Mouse (Mus musculus): ENCODE data around the gene 4921511C20Rik. TPM values are rescaled to one million over a fixed set of nuclear protein-coding genes. Genes with fewer than 3 reads are reported as not detected.

Gene 4921511C20Rik
- not detected in 2 replicates for polyA plus RNA-seq (2012; ENCODE audit: insufficient read depth, insufficient read length, missing spikeins)

DNA sequence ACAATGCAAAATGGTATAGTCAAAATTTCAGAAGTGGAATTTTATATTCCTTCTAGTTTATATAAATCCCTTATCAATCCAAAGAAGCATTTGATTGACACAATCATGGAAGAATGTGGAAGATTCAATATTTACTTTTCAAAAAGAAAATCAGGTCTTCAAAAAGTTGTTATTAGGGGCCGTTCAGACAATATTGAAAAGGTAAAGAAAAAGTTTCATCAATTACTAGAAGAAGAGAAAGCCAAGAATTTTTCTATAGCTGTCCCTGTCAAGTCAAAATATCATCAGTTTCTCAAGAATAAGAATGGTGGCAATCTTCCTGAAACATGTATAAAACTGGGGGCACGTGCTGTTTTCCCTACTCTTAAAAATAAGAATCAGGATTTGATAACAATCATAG, at the start of gene 4921511C20Rik:
TSS of gene 4921511C20Rik (plus strand) at position 301 of the 400 bp plus-strand sequence.
- Histone ChIP-seq H3K4me3 (ENCODE audit: insufficient read depth, low read depth, low read length) (no peak within 1 kb of the TSS), H3K4me1 (ENCODE audit: control insufficient read depth, insufficient read depth, insufficient read length, low read length) (no peaks in the 10 kb centered on the region), H3K27ac (replicated peaks; ENCODE audit: low read depth, low read length) (no peak within 1 kb of the TSS)

Measured in brown adipose tissue, adult 24 weeks (tissue).